Mouse (Mus musculus) hindbrain, embryonic 13.5 days (tissue): ENCODE data around the gene Snx33. TPM values are rescaled to one million over a fixed set of nuclear protein-coding genes. Genes with fewer than 3 reads are reported as not detected.
"Not testable (repeated sequence)": the region's sequence is repeated elsewhere in the genome, so short reads cannot be mapped to it uniquely, and the experiment has no call there.

Experiments
- ATAC-seq: fragments of 200-750 bp; cut with Nextera tagmentation; 2 replicates; pipeline ENCODE4 v1.8.0; 2017; ENCODE audit warnings: moderate TSS enrichment; ENCODE audit not compliant: low FRiP score
- H3K27ac ChIP-seq: fragments of 300-500 bp; sonication (generic); 2 replicates; pipeline ENCODE4 v1.5.1; 2015; ENCODE audit warnings: inconsistent platforms, mild to moderate bottlenecking, moderate library complexity
- H3K27me3 ChIP-seq: fragments of 300-500 bp; sonication (generic); 2 replicates; pipeline ENCODE4 v1.6.1; 2015; ENCODE audit warnings: mild to moderate bottlenecking, inconsistent platforms
- H3K36me3 ChIP-seq: fragments of 300-500 bp; sonication (generic); 2 replicates; pipeline ENCODE4 v1.6.1; 2015; ENCODE audit warnings: mild to moderate bottlenecking, inconsistent platforms
- H3K4me1 ChIP-seq: fragments of 300-500 bp; sonication (generic); replicated peaks from 2 replicates; pipeline ENCODE4 v1.6.1; 2015; ENCODE audit warnings: inconsistent platforms
- H3K4me2 ChIP-seq: fragments of 300-500 bp; sonication (generic); 2 replicates; pipeline ENCODE4 v1.6.1; 2015; ENCODE audit warnings: inconsistent platforms, mild to moderate bottlenecking, moderate library complexity
- H3K4me3 ChIP-seq: fragments of 300-500 bp; sonication (generic); 2 replicates; pipeline ENCODE4 v1.5.1; 2015; ENCODE audit warnings: mild to moderate bottlenecking, inconsistent platforms
- H3K9ac ChIP-seq: fragments of 300-500 bp; sonication (generic); 2 replicates; pipeline ENCODE4 v1.6.1; 2015; ENCODE audit warnings: mild to moderate bottlenecking, inconsistent platforms
- H3K9me3 ChIP-seq: fragments of 300-500 bp; sonication (generic); 2 replicates; pipeline ENCODE4 v1.6.1; 2016; ENCODE audit warnings: inconsistent platforms
- WGBS: fragments of 180-500 bp; shearing (Covaris S2); methylation state at CpG from one replicate; pipeline ENCODE4 v1.1.7; 2015; 5-methylcytosine and 5-hydroxymethylcytosine counted together
- polyA plus RNA-seq: library from polyadenylated mRNA; unstranded; fragments of >200 nt; fragmentation: Nextera tagmentation; extraction: Ambion mirVana; gene quantifications from 2 replicates; pipeline ENCODE4 v1.2.1, GENCODE M21; 2015

The Snx33 gene
- polyA plus RNA-seq, 1 experiment from 2014 or later, result 3.7 TPM

GRCm38 (mm10) chr9:56923841-56924650, 4.1 kb downstream of the Snx33 start:
- peaks cover 58% of the 10 kb centered on the region for H3K4me1 ChIP-seq

GRCm38 (mm10) chr9:56922746-56923145, 5.4 kb downstream of the Snx33 start:
- Histone ChIP-seq H3K36me3 (peaks cover 14% of the 10 kb centered on the region), H3K4me2 (0 out of 2 replicates have a peak overlapping the region, but pooled peaks have one; percentile 85), H3K4me1 (peaks cover 51% of the 10 kb centered on the region), H3K4me3 (no peak overlapping the region), H3K27me3 (peaks cover 5% of the 10 kb centered on the region; the same call in 1 of the 2 replicates), H3K27ac (no peak overlapping the region), H3K9me3 (no peaks in the 10 kb centered on the region), H3K9ac (no peak overlapping the region)
- ATAC-seq, result no peak
- WGBS, result 91% methylated on average over 4 of the region's 4 CpGs

More at GRCm38 (mm10) chr9:56923841-56924650, 4.1 kb downstream of the Snx33 start:
- Histone ChIP-seq H3K27ac (no peak overlapping the region), H3K9me3 (no peaks in the 10 kb centered on the region), H3K4me2 (peak overlapping the region; percentile 85), H3K4me3 (peak overlapping the region; percentile 13), H3K9ac (peak overlapping the region; percentile 49), H3K36me3 (peaks cover 7% of the 10 kb centered on the region), H3K27me3 (peaks cover 11% of the 10 kb centered on the region; the same call in 1 of the 2 replicates)
- ATAC-seq, result no peak
- WGBS, result 75% methylated on average over 8 of the region's 8 CpGs

GRCm38 (mm10) chr9:56918466-56918865, 9.7 kb downstream of the Snx33 start:
- Histone ChIP-seq H3K27me3 (no peaks in the 10 kb centered on the region), H3K36me3 (peaks cover 19% of the 10 kb centered on the region), H3K9ac (no peak overlapping the region), H3K9me3 (no peaks in the 10 kb centered on the region), H3K27ac (no peak overlapping the region), H3K4me3 (no peak overlapping the region), H3K4me1 (peaks cover 9% of the 10 kb centered on the region), H3K4me2 (no peak overlapping the region)
- ATAC-seq, result no peak
- 93% methylated on average over 13 of the region's 13 CpGs for WGBS

GRCm38 (mm10) chr9:56917131-56917530, 11.0 kb downstream of the Snx33 start:
- Histone ChIP-seq H3K9ac (no peak overlapping the region), H3K27ac (no peak overlapping the region), H3K4me3 (no peak overlapping the region), H3K4me1 (no peaks in the 10 kb centered on the region), H3K4me2 (no peak overlapping the region), H3K36me3 (peaks cover 19% of the 10 kb centered on the region), H3K9me3 (no peaks in the 10 kb centered on the region), H3K27me3 (no peaks in the 10 kb centered on the region)
- WGBS, result 79% methylated on average over 2 of the region's 2 CpGs
- ATAC-seq, result no peak

GRCm38 (mm10) chr9:56915695-56916410, 12.3 kb downstream of the Snx33 start:
- Histone ChIP-seq H3K9me3 (no peaks in the 10 kb centered on the region), H3K4me1 (no peaks in the 10 kb centered on the region), H3K27me3 (no peaks in the 10 kb centered on the region), H3K4me2 (no peak overlapping the region), H3K36me3 (0 out of 2 replicates have a peak, but pooled peaks cover 12% of the 10 kb centered on the region), H3K4me3 (no peak overlapping the region), H3K9ac (no peak overlapping the region), H3K27ac (no peak overlapping the region)
- 84% methylated on average over 5 of the region's 5 CpGs for WGBS
- no peak for ATAC-seq

- WGBS, result 82% methylated on average over 1 of the region's 1 CpGs
- H3K4me2 ChIP-seq, result no peak overlapping the region
- H3K9ac ChIP-seq, result no peak overlapping the region
- H3K27ac ChIP-seq, result no peak overlapping the region
- H3K9me3 ChIP-seq, result no peaks in the 10 kb centered on the region
- no peaks in the 10 kb centered on the region for H3K4me1 ChIP-seq
- ATAC-seq, result no peak
- no peak overlapping the region for H3K4me3 ChIP-seq
- 0 out of 2 replicates have a peak, but pooled peaks cover 12% of the 10 kb centered on the region for H3K36me3 ChIP-seq
- no peaks in the 10 kb centered on the region for H3K27me3 ChIP-seq
Measured at GRCm38 (mm10) chr9:56915116-56915515, 13.1 kb downstream of the Snx33 start.

GRCm38 (mm10) chr9:56913991-56914390, 14.2 kb downstream of the Snx33 start:
- no peak overlapping the region for H3K4me3 ChIP-seq
- 0 out of 2 replicates have a peak, but pooled peaks cover 12% of the 10 kb centered on the region for H3K36me3 ChIP-seq

GRCm38 (mm10) chr9:56911017-56911416, 17.2 kb downstream of the Snx33 start:
- no peak for ATAC-seq
- H3K27me3 ChIP-seq, result no peaks in the 10 kb centered on the region
- WGBS, result 75% methylated on average over 1 of the region's 1 CpGs

More at GRCm38 (mm10) chr9:56913991-56914390, 14.2 kb downstream of the Snx33 start:
- no peak overlapping the region for H3K27ac ChIP-seq
- WGBS, result 90% methylated on average over 9 of the region's 9 CpGs
- no peak overlapping the region for H3K9ac ChIP-seq
- H3K4me2 ChIP-seq, result no peak overlapping the region
- H3K4me1 ChIP-seq, result no peaks in the 10 kb centered on the region
- no peak for ATAC-seq
- H3K27me3 ChIP-seq, result no peaks in the 10 kb centered on the region
- no peaks in the 10 kb centered on the region for H3K9me3 ChIP-seq

GRCm38 (mm10) chr9:56909991-56910390, 18.2 kb downstream of the Snx33 start:
- not testable (repeated sequence) for H3K4me1 ChIP-seq, H3K4me3 ChIP-seq, H3K27me3 ChIP-seq, ATAC-seq, H3K9me3 ChIP-seq, H3K27ac ChIP-seq, H3K4me2 ChIP-seq, H3K9ac ChIP-seq, H3K36me3 ChIP-seq
- 51% methylated on average over 4 of the region's 4 CpGs for WGBS

More at GRCm38 (mm10) chr9:56911017-56911416, 17.2 kb downstream of the Snx33 start:
- Histone ChIP-seq H3K27ac (no peak overlapping the region), H3K9ac (no peak overlapping the region), H3K4me1 (no peaks in the 10 kb centered on the region), H3K4me2 (no peak overlapping the region), H3K36me3 (no peaks in the 10 kb centered on the region), H3K4me3 (no peak overlapping the region), H3K9me3 (no peaks in the 10 kb centered on the region)

- H3K27ac ChIP-seq, result no peak overlapping the region
- no peak for ATAC-seq
- WGBS, result 87% methylated on average over 9 of the region's 9 CpGs
- no peaks in the 10 kb centered on the region for H3K27me3 ChIP-seq
- H3K9me3 ChIP-seq, result no peaks in the 10 kb centered on the region
- H3K4me2 ChIP-seq, result no peak overlapping the region
- H3K4me3 ChIP-seq, result no peak overlapping the region
- H3K4me1 ChIP-seq, result no peaks in the 10 kb centered on the region
- H3K9ac ChIP-seq, result no peak overlapping the region
- H3K36me3 ChIP-seq, result no peaks in the 10 kb centered on the region
Measured at GRCm38 (mm10) chr9:56907549-56907948, 20.6 kb downstream of the Snx33 start.

GRCm38 (mm10) chr9:56903662-56904061, 24.5 kb downstream of the Snx33 start:
- Histone ChIP-seq H3K27ac (no peak overlapping the region), H3K36me3 (no peaks in the 10 kb centered on the region), H3K4me2 (no peak overlapping the region), H3K9me3 (no peaks in the 10 kb centered on the region), H3K9ac (no peak overlapping the region), H3K27me3 (no peaks in the 10 kb centered on the region), H3K4me3 (no peak overlapping the region), H3K4me1 (peaks cover 5% of the 10 kb centered on the region; the same call in 1 of the 2 replicates)
- no peak for ATAC-seq
- 86% methylated on average over 3 of the region's 3 CpGs for WGBS

- no peak overlapping the region for H3K9ac ChIP-seq
- H3K36me3 ChIP-seq, result no peaks in the 10 kb centered on the region
- H3K4me3 ChIP-seq, result no peak overlapping the region
- ATAC-seq, result no peak
- no peak overlapping the region for H3K4me2 ChIP-seq
- H3K4me1 ChIP-seq, result peaks cover 5% of the 10 kb centered on the region; the same call in 1 of the 2 replicates
- H3K27me3 ChIP-seq, result no peaks in the 10 kb centered on the region; the same call in 1 of the 2 replicates
- 73% methylated on average over 8 of the region's 8 CpGs for WGBS
- H3K27ac ChIP-seq, result no peak overlapping the region
- H3K9me3 ChIP-seq, result no peaks in the 10 kb centered on the region
Measured at GRCm38 (mm10) chr9:56901187-56901586, 27.0 kb downstream of the Snx33 start.
